Mouse (Mus musculus): ENCODE data around the gene Radil.

GRCm38 (mm10) chr5:142555866-142556265 lies 5.0 kb upstream of the Radil start:
- TF ChIP-seq SMC3 (IDR thresholded peaks at IDR 0.05; ENCODE audit: low read depth, low read length) (no peak), EP300 (IDR thresholded peaks at IDR 0.05; ENCODE audit: low read length) (no peak), CTCF (conservative IDR thresholded peaks at IDR 0.05 in 1 of 2, IDR thresholded peaks at IDR 0.05 in 1 of 2; ENCODE audit: low read depth in 2 of 2, low read length in 2 of 2) (no peak), ZNF384 (IDR thresholded peaks at IDR 0.05; ENCODE audit: low read depth, low read length) (no peak), MXI1 (IDR thresholded peaks at IDR 0.05; ENCODE audit: low read depth, low read length) (no peak), POLR2A (IDR thresholded peaks at IDR 0.05; ENCODE audit: low read depth, low read length) (no peak), MAFK (IDR thresholded peaks at IDR 0.05; ENCODE audit: insufficient replicate concordance, low read length) (no peak), UBTF (IDR thresholded peaks at IDR 0.05; ENCODE audit: low read depth, low read length) (no peak), MAX (IDR thresholded peaks at IDR 0.05; ENCODE audit: low read length) (no peak), ZC3H11A (IDR thresholded peaks at IDR 0.05; ENCODE audit: low read depth, low read length) (no peak), CHD1 (IDR thresholded peaks at IDR 0.05; ENCODE audit: low read depth, low read length) (no peak), NELFE (IDR thresholded peaks at IDR 0.05; ENCODE audit: low read depth, low read length) (no peak), HCFC1 (IDR thresholded peaks at IDR 0.05; ENCODE audit: low read depth, low read length) (no peak), KAT2A (IDR thresholded peaks at IDR 0.05; ENCODE audit: insufficient replicate concordance, low read length) (no peak)
